Mouse (Mus musculus) urinary bladder, postnatal 25 days (tissue): Measurements from ENCODE around the gene Plxdc1.
A peak's percentile ranks its signal among the peaks of the same experiment; 100 is the strongest.

ENCODE experiments used
- DNase-seq: peaks from one replicate; pipeline ENCODE4 v3.0.0; 2022; ENCODE audit warnings: low spot score

Plxdc1 gene

DNA sequence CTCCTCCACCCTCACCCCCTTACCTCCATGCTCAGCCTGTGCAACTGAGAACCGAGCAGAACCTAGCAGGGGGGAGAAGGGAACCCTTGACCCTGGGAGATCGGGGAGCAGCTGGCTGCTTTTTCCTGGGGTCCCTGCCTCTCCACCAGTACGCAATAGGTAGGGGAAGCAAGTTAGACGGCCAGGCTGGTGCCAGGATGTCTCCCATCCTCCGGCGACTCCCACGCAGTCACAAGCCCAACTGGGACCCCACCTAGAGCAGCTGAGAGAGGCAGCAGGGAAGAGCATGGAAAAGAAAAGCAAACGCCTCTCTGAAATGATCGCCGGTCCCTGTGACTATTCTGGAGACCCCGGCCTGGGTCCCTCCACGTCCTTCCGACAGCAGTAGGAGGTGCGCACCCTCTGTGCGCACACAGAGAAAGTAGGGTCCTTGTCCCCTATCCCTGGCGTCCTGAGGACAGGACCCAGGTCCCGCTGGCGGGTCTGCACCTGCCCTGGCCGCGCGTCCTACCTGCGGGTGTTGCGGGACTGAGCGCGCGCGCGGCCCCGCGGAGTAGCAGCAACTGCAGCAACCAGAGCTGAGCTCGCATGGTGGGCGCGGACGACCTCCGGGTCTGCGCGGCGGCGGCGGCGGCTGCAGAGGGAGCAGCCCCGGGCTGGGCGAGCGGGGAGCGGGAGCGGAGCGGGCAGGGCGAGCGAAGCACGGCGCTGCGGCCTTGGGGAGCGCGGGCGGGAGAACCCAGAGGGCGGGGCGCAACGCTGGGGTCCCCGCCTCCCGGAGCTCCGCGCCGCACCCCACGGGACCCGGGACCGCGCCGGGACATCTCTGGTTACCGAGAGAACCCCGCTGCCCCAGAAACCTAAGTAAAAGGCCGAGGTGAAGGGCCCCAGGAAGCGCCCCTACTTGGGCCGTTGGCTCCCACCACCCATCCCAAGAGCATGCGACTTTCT lies at the start of gene Plxdc1:
TSS of gene Plxdc1 (minus strand) at position 718 of the 951 bp plus-strand sequence.
- DNase-seq: peak; percentile 42

DNA sequence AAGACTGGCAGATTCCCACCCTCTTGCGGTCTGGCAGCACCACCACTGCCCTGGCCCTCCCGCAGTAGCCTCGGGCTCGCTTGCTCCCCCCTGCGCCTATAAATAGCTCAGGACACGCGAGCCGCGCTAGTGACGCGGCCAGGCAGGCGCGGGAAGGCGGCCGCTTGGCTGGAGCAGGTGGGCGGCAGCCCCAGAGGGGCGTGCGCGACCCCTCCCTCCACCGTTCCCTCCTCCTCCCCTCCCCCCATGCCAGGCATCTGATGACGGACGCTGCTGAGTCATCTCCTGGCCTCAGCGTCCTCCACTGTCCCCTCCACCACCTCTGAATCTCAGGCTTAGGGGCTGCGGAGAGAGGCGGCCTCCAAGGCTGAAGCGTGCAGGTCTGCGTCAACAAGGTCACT lies 49.7 kb upstream of the Plxdc1 start:
- DNase-seq: peak; percentile 43

DNA sequence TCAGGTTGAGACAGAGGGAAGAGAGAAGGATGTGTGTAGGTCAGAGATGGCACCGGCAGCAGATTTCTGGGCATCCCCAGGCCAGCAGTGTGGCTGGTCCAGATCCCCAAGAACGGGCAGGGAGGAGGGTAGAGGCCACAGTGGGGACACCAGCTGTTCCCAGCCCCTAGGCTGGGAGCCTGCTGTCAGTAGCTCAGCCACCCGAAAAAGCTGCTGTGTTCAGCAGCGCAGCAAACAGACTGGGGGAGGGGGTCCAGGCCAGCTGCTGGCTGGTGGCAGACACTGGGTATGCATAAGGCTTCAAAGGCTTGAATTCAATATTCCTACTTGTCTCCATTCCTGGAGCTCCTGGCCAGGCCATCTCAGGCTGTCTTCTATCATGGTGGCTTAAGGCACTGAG lies 48.6 kb upstream of the Plxdc1 start:
- no peak for DNase-seq

DNA sequence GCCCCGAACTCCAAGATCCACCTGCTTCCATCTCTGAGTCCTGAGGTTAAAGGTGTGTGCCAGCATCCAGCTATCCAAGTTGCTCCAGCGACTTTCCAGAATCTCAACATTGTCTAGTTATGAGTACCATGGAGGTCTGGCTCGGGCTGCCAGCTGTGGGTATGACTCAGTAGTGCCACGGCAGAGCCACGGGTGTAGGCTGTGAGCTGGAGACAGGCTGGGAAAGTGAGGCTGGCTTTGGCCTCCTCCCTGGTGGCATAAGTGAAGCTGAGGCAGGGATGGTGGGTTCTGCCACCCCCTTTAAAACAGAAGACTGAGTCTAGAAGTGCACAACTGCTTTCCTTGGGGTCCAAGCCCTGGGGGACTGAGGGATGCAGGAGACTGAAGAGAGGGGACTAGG lies 47.8 kb upstream of the Plxdc1 start:
- no peak for DNase-seq

DNA sequence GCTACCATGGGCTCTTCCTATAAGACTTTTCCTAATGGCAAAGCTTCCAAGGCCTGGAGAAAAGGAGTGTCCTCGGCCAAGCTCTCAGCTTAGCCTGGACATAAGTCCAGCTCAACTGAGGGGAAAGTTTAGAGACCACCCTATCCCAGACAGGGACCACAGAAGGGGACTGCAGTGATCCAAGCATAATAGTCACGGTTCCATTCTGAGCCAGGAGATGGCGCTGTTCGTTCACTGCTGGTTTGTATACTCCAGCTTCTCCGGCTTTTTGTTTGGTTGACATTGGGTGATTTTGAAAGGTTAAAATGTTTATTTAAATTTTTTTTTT lies 45.2 kb upstream of the Plxdc1 start:
- DNase-seq: peak; percentile 75

DNA sequence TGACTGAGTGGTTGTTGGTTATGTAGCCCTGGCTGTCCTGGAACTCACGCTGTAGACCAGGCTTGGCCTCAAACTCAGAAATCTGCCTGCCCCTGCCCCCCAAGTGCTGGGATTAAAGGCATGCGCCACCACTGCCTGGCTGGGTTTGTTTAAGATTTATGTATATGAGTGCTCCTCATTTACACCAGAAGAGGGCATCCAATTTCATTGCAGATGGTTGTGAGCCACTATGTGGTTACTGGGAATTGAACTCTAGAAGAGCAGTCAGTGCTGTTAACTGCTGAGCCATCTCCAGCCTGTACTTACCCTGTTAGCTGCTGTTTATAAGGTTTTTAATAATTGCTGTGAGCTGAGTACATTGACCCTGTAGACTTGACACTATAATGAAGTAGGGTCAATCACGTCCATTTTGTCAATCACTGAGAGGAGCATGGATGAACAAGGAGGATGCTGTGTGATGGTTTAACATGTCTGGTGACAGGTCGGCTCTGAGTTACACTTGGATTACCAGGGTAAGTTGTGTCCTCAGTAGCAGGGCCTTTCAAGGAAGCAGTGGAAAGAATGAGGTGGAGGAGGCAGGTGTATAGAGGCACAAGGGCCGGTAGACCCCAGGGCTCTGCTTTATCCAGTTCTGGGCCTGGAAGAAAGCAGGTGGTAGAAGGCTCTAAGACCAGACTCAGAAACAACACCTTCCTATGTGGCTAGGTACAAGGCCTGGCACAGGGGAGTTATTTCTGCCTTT lies 44.6 kb upstream of the Plxdc1 start:
- DNase-seq: no peak

DNA sequence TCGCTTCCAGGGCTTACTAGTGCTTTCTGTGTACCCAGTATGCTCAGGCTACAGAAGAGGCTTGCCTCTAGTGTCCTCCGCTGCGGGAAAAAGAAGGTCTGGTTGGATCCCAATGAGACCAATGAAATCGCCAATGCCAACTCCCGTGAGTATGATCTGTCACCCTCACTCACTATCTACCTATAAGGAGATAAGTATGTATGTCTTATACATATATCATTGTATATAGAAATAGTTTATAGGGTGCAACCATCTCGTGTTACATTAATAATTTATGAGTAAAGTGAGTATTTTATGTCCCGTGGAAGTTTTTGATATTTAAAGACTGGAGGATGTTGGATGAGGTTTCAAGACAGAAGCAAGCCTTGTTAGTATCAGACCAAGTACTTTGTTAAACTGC lies 41.5 kb upstream of the Plxdc1 start:
- DNase-seq: no peak

DNA sequence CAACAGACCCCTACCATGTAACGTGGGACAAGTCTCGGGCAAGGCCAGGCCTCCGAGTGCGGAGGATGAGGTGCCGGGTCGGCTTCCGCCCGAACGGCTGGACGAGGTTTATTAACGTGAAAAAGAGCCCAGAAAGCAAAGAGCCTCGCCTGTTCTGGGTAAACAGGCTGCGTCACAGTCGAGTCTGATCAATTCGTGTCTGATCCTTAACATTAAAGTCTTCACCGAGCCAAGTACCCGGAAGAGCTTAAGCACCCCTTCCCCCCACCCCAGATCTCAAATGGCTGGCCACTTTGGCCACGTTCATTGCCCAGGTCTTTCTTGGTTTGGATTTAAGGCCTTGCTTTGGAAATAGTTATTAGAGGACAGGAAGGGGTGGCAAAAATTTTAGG lies 41.0 kb upstream of the Plxdc1 start:
- no peak for DNase-seq

DNA sequence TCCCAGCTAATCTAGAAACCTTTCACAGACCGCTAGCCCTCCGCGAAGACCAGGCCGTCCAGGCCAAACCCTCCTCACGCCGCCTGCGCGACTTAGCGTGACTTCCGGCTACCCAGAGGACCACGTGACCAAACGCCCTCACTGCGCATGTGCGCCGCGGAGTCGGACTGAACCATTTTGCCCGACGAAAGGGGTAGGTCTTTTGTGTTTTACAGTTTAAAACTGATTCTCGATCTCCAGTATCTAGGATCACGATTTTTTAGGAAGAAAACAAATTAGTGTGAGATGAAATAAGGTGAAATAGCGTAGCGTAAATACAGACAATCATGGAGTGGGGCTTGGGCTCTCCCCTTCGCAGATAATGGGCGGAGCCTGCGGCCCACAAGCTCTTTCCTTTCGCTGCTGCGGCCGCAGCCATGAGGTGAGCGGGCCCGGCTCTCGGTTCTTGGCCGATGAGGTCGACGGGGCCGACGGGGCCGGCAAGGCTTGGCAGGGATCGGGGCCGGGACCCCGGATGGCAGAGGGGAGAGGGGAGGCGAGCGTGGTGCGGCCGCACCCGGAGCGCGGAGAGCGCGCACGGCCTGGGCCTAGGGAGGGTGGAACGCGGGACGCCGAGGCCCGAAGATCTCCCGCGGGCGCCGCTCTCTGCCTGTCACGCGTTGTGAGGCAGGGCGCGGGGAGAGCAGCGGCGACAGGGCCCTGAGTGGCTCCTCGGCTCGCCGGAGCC lies 40.5 kb upstream of the Plxdc1 start, which contains the start of gene Rpl19:
TSS of gene Rpl19 (plus strand) at position 141 of the 727 bp plus-strand sequence.
- DNase-seq: peak; percentile 93

DNA sequence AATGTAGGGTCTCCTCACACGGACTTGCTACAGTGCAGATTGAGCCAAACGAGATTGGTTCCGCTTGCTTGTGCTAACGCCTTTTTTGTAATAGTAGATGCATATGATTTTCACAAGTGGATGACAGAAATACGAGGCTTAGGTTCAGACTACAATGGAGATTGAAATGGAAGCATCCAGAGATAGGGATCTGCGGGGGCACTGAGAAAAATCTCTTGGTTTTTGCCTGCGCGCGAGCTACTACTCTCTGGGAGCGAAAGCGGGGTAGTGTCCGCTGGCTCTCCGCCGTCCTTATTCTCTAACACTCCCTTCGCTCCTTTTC lies 40.0 kb upstream of the Plxdc1 start:
- no peak for DNase-seq

DNA sequence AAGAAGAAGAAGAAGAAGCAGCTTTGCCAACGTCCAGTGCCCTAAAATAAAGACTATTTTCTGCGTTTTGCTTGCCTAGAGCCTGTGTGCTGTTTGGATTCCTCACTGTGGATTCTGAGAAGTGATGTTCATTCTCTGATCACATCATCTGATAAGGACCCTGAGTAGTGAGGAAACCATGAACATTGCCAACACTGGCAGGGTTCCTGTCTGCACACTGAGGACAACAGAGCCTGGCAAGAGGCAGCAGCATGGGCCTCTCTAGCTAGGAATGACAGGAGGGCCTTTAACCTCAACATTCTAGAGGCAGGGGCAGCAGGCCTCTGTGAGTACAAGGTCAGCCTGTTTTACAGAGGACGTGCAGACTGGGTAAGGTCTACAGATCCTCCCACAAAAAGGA lies 38.3 kb upstream of the Plxdc1 start:
- DNase-seq: no peak

DNA sequence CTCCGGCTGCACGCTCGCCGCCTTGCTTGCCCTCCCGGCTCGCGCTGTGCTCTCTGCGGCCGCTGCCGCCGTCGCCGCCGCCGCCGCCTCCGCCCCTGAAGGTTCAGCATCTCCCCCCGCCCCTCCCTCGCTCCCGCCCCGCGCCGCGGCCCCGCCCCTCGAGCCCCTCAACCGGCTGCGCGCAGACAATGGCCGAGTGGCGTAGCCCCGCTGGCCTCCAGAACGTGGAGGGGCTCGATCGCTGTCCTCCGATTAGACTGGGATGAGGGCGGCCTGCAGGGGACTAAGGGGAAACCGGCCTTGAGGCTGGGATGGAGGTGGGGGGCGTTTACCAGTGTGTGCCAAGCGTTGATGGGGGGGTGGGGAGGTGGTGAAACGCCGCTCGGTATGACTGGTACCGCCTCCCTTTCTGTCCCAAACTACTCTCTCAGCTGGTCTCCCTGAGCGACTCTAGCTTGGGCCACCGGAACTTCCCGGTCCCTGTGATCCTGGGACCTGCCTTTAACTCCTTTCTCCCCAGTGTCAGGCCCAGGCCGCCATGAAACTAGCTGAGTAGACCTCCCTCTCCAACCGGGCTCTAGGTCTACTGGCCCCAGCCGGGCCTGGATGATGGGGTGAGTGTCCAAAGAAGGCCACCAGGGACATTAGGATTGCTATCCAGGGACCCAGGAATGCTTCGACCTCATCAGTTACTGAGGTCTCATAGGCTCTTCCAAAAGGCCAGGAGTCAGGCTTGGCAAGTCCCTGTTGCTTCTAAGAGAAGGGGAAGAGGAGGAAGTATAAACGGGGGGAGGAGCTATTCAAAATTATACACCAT lies 36.5 kb upstream of the Plxdc1 start, which contains the start of gene Cacnb1:
TSS of gene Cacnb1 (minus strand) at position 480 of the 817 bp plus-strand sequence.
- peak; percentile 63 for DNase-seq

DNA sequence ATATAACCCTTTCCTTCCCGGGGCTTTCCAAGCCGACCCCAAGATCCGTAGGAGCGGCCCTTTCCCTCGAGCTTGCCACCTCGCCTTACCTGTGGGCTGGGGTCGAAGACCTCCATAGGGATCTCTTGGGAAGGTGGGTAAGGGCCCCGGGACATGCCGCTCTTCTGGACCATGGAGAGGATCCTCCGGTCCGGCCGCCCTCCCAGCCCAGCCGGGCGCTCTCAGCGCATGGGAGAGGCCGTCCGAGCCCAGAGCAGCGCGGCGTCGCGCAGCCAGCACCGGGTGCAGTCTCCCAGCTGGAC lies 36.0 kb upstream of the Plxdc1 start:
- peak; percentile 10 for DNase-seq

DNA sequence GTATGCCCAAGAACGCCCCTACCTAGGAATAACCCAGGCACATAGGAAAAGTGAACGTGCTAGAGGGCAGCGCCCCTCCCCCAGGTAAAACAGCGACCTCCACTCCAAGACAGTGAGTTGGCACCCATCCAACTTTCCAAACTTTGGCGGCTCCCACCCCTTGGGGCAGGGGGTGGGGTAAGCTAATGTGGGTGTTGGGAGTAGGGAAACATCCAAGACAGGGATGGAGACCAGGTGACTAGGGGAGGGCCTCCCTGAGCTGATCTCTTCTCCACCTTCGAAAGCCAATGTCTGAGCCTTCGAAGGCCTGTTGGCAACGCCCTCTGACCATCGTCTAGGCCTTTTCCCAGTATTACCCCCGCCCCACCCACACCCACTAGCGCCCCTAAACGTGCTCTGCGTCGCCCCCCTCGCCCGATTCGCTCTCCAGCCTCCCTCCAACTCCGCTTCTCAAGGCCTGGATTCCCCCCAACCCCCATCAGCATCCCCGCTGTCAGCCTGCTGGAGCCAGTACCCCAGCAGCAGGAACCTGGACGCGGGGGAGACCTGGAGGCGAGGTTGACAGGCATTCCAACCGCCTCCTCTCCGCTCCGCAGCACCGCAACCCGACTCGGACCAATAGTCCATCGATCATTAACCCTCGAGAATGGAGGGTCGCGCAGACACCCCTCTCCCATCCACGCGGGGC lies 35.5 kb upstream of the Plxdc1 start:
- peak; percentile 15 for DNase-seq

DNA sequence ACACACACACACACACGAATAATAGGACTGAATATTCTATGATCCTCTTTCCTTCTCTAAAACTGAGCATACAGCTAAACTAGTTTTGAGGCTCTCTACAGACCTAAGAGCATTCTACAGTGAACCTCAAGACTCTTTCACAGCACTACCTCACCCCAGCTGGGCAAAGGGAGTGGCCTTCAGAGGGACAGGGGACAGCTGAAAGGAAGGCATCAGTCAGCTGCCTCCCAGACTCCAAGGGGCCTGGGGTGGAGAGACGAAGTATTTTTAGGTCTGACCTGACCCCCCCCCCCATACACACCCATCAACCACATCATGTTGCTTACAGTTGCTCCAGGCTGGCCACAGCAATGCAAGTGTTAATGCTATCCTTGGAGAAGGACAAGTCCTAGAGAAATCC lies 34.9 kb upstream of the Plxdc1 start:
- DNase-seq: no peak

DNA sequence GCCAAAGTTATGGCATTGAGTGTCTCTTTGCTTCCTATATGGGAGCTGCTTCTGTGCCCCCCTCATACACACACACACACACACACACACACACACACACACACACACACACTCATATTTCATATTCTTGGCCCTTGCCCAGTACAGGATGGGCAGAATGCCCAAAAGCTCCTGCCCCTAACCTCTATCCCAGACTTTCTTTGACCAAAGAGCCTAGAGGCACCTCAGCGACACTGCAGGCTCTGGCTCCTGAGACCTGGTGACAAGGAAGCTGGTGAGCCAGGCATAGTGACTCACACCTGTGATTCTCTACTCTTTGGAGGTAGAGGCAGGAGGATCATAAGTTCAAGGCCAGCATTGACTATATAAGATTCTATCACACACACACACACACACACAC lies 34.5 kb upstream of the Plxdc1 start:
- no peak for DNase-seq

DNA sequence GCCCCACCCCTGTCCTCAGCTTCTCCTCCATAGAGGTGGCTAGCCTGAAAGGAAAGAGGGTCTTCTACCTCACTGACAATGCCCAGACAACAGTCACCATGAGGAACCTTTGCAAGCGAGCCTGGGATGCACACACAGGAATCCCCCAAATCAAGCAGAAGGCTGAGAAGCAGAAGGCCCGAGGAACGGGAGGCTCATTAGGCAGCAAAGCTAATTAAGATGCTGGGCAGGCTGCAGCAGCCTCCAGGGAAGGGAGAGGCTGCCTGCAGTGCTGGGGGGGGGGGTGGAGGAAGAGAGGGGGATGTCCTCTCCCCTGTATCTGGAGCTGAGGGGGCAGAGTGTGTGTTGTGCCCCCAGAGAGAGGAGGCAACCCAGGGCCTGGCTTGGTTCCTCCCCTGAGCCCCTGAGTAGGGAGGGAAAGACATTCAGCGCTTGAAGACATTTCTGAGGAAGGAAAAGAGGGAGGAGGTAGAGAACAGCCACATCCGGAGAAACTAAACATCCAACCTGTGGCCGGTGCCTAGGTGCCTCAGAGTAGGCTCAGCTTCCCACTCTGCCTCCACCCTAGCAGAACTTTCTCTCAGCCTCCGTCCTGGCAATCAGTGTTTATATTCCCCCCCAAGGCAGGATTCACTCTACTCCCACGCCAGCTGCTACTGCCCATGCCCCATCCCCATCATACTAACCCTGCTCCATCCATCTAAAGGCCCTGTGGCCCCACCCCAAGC lies 33.8 kb upstream of the Plxdc1 start:
- no peak for DNase-seq

DNA sequence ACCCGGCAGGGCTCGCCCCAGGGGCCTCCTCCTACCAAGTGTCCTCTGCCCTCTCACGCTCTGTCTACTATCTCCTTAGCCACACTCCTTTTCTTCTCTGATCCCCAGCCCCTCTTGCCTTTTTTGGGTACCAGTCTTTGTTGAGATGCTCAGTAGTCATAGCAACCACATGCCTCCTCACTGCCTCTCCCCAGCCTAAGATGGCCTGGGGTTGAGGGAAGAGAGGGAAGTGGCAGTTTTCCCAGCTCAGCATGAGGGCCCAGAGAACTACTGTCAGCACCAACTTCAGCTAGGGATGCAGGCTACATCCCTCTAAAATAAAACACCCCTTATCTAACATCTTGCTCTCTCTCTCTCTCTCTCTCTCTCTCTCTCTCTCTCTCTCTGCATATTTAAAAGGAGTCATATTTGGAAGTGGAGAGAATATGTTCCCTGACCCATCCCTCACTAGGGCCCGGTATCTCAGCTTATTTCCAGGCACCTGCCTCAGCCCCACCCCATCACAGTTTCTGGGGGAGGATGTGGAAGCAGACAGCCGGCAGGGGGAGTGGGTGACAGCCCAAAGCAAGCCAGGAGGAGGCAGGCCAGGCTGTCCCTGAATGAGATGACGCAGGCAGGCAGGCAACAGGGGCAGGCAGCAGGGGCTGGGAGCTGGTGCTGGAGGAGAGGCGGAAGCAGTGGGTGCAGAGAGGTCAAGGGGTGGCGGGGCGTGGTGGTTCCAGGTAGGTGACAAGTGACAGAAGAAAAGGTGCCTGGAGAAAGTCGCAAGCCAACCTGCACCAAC lies 32.8 kb upstream of the Plxdc1 start:
- peak; percentile 16 for DNase-seq

DNA sequence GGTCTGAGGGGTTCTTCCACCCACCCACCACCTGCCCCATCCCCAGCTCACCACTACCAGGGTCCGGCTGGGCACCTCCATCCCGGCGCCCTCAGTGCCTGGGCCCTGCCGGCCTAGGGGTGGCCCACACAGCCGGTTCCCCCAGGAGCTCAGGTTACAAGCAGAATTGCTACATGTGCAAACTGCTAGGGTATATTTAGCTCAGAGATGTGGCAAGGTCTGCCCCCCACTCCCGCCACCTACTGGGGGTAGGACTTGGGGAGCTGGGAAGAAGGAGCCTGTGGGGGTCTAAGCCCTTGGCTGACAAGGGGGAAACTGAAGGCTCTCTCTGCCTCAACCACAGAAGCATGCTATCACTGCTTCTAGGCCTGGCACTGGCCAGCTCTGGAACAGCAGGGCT lies 32.0 kb upstream of the Plxdc1 start:
- DNase-seq: no peak

DNA sequence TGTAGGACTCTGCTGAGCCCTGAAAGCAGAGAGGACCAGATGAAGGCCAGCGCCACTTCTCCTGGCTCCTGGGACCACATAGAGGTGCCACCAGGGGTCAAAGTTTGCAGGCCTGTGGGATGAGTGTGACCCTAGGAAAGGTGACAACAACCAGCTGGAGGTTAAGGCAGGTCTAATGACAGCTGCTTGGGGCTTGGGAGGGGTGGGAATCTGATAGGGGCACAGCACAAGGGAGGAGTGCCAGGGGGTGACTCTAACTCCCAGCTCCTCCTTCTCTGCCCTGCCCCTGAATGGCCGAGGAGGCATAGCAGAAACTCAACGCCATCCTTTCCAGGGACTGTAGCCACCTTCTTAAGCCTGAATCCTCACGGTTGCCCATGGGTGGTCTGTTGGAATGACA lies 30.6 kb upstream of the Plxdc1 start:
- DNase-seq: no peak
